Mouse (Mus musculus): ENCODE data around the gene Nrn1l. TPM values are rescaled to one million over a fixed set of nuclear protein-coding genes. Genes with fewer than 3 reads are reported as not detected.

Gene Nrn1l
- polyA plus RNA-seq, 1 experiment, result 5.3 TPM

GRCm38 (mm10) chr8:105900180-105900940 is 7.0 kb downstream of the Nrn1l start, which contains the start of gene Pskh1:
TSS of gene Pskh1 (plus strand) at chr8:105900441.
- under 1% methylated on average over 68 of the region's 68 CpGs for WGBS
- no peak for TF ChIP-seq CTCF (IDR thresholded peaks at IDR 0.05; ENCODE audit: borderline replicate concordance, insufficient read depth, low read depth, low read length)
- peak; percentile 81 for TF ChIP-seq POLR2A (IDR thresholded peaks at IDR 0.05; ENCODE audit: borderline replicate concordance, insufficient read depth, low read length)
- H3K4me3 ChIP-seq (replicated peaks; ENCODE audit: insufficient read depth, low read depth, low read length), result peak within 1 kb of the TSS; percentile 66
- H3K27ac ChIP-seq (ENCODE audit: insufficient read depth, low read length), result peak within 1 kb of the TSS; percentile 94
- no peaks in the 10 kb centered on the region for H3K27me3 ChIP-seq (ENCODE audit: control insufficient read depth, insufficient read depth, low read length)
- H3K4me1 ChIP-seq (ENCODE audit: control insufficient read depth, insufficient read depth, low read length), result no peaks in the 10 kb centered on the region
- peak; percentile 93 to 95 for DNase-seq

- no peak for TF ChIP-seq CTCF (IDR thresholded peaks at IDR 0.05; ENCODE audit: borderline replicate concordance, insufficient read depth, low read depth, low read length)
- no peak for TF ChIP-seq POLR2A (IDR thresholded peaks at IDR 0.05; ENCODE audit: borderline replicate concordance, insufficient read depth, low read length)
- Histone ChIP-seq H3K27me3 (ENCODE audit: control insufficient read depth, insufficient read depth, low read length) (no peaks in the 10 kb centered on the region), H3K4me3 (replicated peaks; ENCODE audit: insufficient read depth, low read depth, low read length) (peak overlapping the region; percentile 66), H3K27ac (ENCODE audit: insufficient read depth, low read length) (peak overlapping the region; percentile 94), H3K4me1 (ENCODE audit: control insufficient read depth, insufficient read depth, low read length) (no peaks in the 10 kb centered on the region)
- no peak for DNase-seq
- WGBS, result 28% methylated on average over 16 of the region's 16 CpGs
Observed at GRCm38 (mm10) chr8:105900941-105901616, 7.7 kb downstream of the Nrn1l start.

GRCm38 (mm10) chr8:105919390-105919789 is 26.0 kb downstream of the Nrn1l start:
- Histone ChIP-seq H3K27ac (ENCODE audit: insufficient read depth, low read length) (no peak overlapping the region), H3K4me3 (replicated peaks; ENCODE audit: insufficient read depth, low read depth, low read length) (no peak overlapping the region), H3K4me1 (ENCODE audit: control insufficient read depth, insufficient read depth, low read length) (no peaks in the 10 kb centered on the region; the same call in 1 of the 2 replicates), H3K27me3 (ENCODE audit: control insufficient read depth, insufficient read depth, low read length) (no peaks in the 10 kb centered on the region)
- TF ChIP-seq POLR2A (IDR thresholded peaks at IDR 0.05; ENCODE audit: borderline replicate concordance, insufficient read depth, low read length) (no peak), CTCF (IDR thresholded peaks at IDR 0.05; ENCODE audit: borderline replicate concordance, insufficient read depth, low read depth, low read length) (no peak)
- DNase-seq, result no peak
- WGBS, result 84% methylated on average over 3 of the region's 3 CpGs

- Histone ChIP-seq H3K4me1 (ENCODE audit: control insufficient read depth, insufficient read depth, low read length) (peaks cover 10% of the 10 kb centered on the region), H3K4me3 (replicated peaks; ENCODE audit: insufficient read depth, low read depth, low read length) (no peak overlapping the region), H3K27ac (ENCODE audit: insufficient read depth, low read length) (no peak overlapping the region), H3K27me3 (ENCODE audit: control insufficient read depth, insufficient read depth, low read length) (no peaks in the 10 kb centered on the region)
- no peak for DNase-seq
- TF ChIP-seq POLR2A (IDR thresholded peaks at IDR 0.05; ENCODE audit: borderline replicate concordance, insufficient read depth, low read length) (no peak), CTCF (IDR thresholded peaks at IDR 0.05; ENCODE audit: borderline replicate concordance, insufficient read depth, low read depth, low read length) (no peak)
- WGBS, result 68% methylated on average over 3 of the region's 3 CpGs
Observed at GRCm38 (mm10) chr8:105925123-105925522, 31.8 kb downstream of the Nrn1l start.

GRCm38 (mm10) chr8:105930602-105931001 is 37.2 kb downstream of the Nrn1l start:
- no peak overlapping the region for H3K4me3 ChIP-seq (replicated peaks; ENCODE audit: insufficient read depth, low read depth, low read length)
- peaks cover 9% of the 10 kb centered on the region for H3K4me1 ChIP-seq (ENCODE audit: control insufficient read depth, insufficient read depth, low read length)
- no peaks in the 10 kb centered on the region for H3K27me3 ChIP-seq (ENCODE audit: control insufficient read depth, insufficient read depth, low read length)
- TF ChIP-seq CTCF (IDR thresholded peaks at IDR 0.05; ENCODE audit: borderline replicate concordance, insufficient read depth, low read depth, low read length) (peak; percentile 98), POLR2A (IDR thresholded peaks at IDR 0.05; ENCODE audit: borderline replicate concordance, insufficient read depth, low read length) (no peak)
- DNase-seq, result peak; percentile 75 to 89
- no peak overlapping the region for H3K27ac ChIP-seq (ENCODE audit: insufficient read depth, low read length)
- 17% methylated on average over 8 of the region's 8 CpGs for WGBS

GRCm38 (mm10) chr8:105931271-105931670 is 37.9 kb downstream of the Nrn1l start:
- Histone ChIP-seq H3K27me3 (ENCODE audit: control insufficient read depth, insufficient read depth, low read length) (no peaks in the 10 kb centered on the region), H3K4me1 (ENCODE audit: control insufficient read depth, insufficient read depth, low read length) (peaks cover 3% of the 10 kb centered on the region), H3K27ac (ENCODE audit: insufficient read depth, low read length) (no peak overlapping the region), H3K4me3 (replicated peaks; ENCODE audit: insufficient read depth, low read depth, low read length) (no peak overlapping the region)
- TF ChIP-seq POLR2A (IDR thresholded peaks at IDR 0.05; ENCODE audit: borderline replicate concordance, insufficient read depth, low read length), result no peak
- no peak for TF ChIP-seq CTCF (IDR thresholded peaks at IDR 0.05; ENCODE audit: borderline replicate concordance, insufficient read depth, low read depth, low read length)
- no peak for DNase-seq
- WGBS, result 75% methylated on average over 3 of the region's 3 CpGs

GRCm38 (mm10) chr8:105932525-105932924 is 39.2 kb downstream of the Nrn1l start:
- no peaks in the 10 kb centered on the region for H3K27me3 ChIP-seq (ENCODE audit: control insufficient read depth, insufficient read depth, low read length)
- H3K4me1 ChIP-seq (ENCODE audit: control insufficient read depth, insufficient read depth, low read length), result peaks cover 3% of the 10 kb centered on the region
- no peak overlapping the region for H3K4me3 ChIP-seq (replicated peaks; ENCODE audit: insufficient read depth, low read depth, low read length)
- DNase-seq, result no peak
- WGBS, result 87% methylated on average over 11 of the region's 11 CpGs
- TF ChIP-seq POLR2A (IDR thresholded peaks at IDR 0.05; ENCODE audit: borderline replicate concordance, insufficient read depth, low read length) (no peak), CTCF (IDR thresholded peaks at IDR 0.05; ENCODE audit: borderline replicate concordance, insufficient read depth, low read depth, low read length) (peak; percentile 5; the same call in 1 of the 2 replicates)
- H3K27ac ChIP-seq (ENCODE audit: insufficient read depth, low read length), result no peak overlapping the region
